Mouse (Mus musculus): ENCODE measurements around the gene Cyb5r1. TPM values are rescaled to one million over a fixed set of nuclear protein-coding genes. Genes with fewer than 3 reads are reported as not detected.
A peak's percentile ranks its signal among the peaks of the same experiment; 100 is the strongest.

Cyb5r1 gene
- total and polyA plus RNA-seq, 3 experiments: 17.5 to 43.6 (median 38.1) TPM

DNA sequence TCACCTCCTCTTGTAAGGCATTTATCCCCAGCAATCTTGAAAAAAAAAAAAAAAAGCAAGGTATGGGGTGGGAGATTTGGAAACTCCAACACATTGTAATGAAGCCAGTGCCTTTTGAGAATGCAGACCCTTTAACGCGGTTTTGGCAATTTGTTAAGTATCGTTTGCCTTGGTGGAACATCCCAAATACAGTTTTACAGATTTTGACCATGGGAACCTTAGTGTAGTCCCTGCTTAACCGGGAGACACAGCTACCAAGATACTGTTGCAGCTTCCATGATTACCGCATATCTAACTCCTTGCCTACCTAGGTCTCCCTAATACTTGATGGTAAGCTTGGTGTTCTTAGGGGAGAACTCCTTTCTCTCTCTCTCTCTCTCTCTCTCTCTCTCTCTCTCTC lies 50.7 kb downstream of the Cyb5r1 start:
- H3K9ac ChIP-seq (ENCODE audit: insufficient read depth, low read depth): peak overlapping the region; percentile 79
- H3K4me2 ChIP-seq (ENCODE audit: insufficient read depth, low read depth, poor library complexity, severe bottlenecking): peak overlapping the region; percentile 90
- no peak for TF ChIP-seq MEF2A (IDR thresholded peaks at IDR 0.05; ENCODE audit: borderline replicate concordance, low read depth, low read length)
- no peak for TF ChIP-seq JUN (IDR thresholded peaks at IDR 0.05; ENCODE audit: insufficient read depth, low read depth, low read length)
- TF ChIP-seq PAX5 (IDR thresholded peaks at IDR 0.05; ENCODE audit: low read length): no peak
- no peak for TF ChIP-seq POLR2AphosphoS2 (IDR thresholded peaks at IDR 0.05; ENCODE audit: low read depth, low read length)
- no peak for TF ChIP-seq POLR2A (IDR thresholded peaks at IDR 0.05; ENCODE audit: low read depth, low read length)
- no peak for TF ChIP-seq SMC3 (IDR thresholded peaks at IDR 0.05; ENCODE audit: low read depth, low read length)
- no peak for TF ChIP-seq GABPA (IDR thresholded peaks at IDR 0.05; ENCODE audit: insufficient replicate concordance, low read depth, low read length)
- no peak for TF ChIP-seq EP300 (IDR thresholded peaks at IDR 0.05; ENCODE audit: low read length)
- peaks cover 9% of the 10 kb centered on the region; the same call in 1 of the 2 replicates for H3K79me2 ChIP-seq (replicated peaks; ENCODE audit: control insufficient read depth, extremely low read depth, insufficient read depth, poor library complexity, severe bottlenecking)
- H3K36me3 ChIP-seq (replicated peaks in 1 of 2; ENCODE audit: control insufficient read depth in 1 of 2, insufficient read depth in 1 of 2, low read length in 1 of 2): peaks cover 16 to 31% of the 10 kb centered on the region in 2 experiments
- DNase-seq (ENCODE audit: extremely low read depth): no peak
- H3K27me3 ChIP-seq (replicated peaks): no peaks in the 10 kb centered on the region
- H3K4me3 ChIP-seq (replicated peaks in 1 of 3; ENCODE audit: low read depth in 2 of 3, low read length in 2 of 3, poor library complexity in 1 of 3): peak overlapping the region; percentile 79 to 87 (median 87)
- in situ Hi-C loops (cut with MboI; ENCODE audit: low pct_ligation_motif_present, low pct_unique_long_range_greater_than_20kb, low sequenced_read_pairs) (no loop called here), dilution Hi-C loops (cut with MboI; ENCODE audit: extremely low pct_ligation_motif_present, extremely low pct_unique_long_range_greater_than_20kb, low sequenced_read_pairs) (no loop called here)
- H3K9me3 ChIP-seq (replicated peaks; ENCODE audit: low read length): no peaks in the 10 kb centered on the region
- no peak overlapping the region for H3K27ac ChIP-seq (ENCODE audit: insufficient read depth, low read depth)
- peaks cover 0 to 23% of the 10 kb centered on the region in 2 experiments; a peak in 3 of 4 replicates for H3K4me1 ChIP-seq (ENCODE audit: control insufficient read depth in 1 of 2, insufficient read depth in 2 of 2)

DNA sequence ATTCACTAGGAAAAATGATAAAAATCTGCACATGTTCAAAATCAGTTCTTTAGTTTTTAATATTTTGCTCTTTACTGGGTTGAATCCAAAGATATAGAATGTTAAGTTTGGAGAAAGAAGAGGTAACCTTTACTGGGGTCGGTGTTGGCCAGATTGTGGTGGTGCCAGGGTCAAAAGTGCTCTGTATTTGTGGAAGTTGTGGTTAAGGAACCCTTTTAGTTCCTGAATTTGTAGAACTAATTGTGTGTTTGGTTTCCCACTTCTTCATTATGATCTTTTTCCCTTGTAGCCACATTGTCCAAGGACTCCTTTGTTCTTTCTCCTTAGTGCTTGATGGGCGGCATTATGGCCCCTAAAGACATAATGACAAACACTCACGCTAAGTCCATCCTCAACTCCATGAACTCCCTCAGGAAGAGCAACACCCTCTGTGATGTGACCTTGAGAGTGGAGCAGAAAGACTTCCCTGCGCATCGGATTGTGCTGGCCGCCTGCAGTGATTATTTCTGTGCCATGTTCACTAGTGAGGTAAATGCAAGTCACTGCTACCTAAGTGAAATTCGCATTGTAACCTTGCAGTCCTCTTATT lies 52.9 kb downstream of the Cyb5r1 start:
- dilution Hi-C loops (cut with MboI; ENCODE audit: extremely low pct_ligation_motif_present, extremely low pct_unique_long_range_greater_than_20kb, low sequenced_read_pairs): no loop called here
- H3K4me2 ChIP-seq (ENCODE audit: insufficient read depth, low read depth, poor library complexity, severe bottlenecking): no peak overlapping the region
- peaks cover 9% of the 10 kb centered on the region; the same call in 1 of the 2 replicates for H3K79me2 ChIP-seq (replicated peaks; ENCODE audit: control insufficient read depth, extremely low read depth, insufficient read depth, poor library complexity, severe bottlenecking)
- in situ Hi-C loops (cut with MboI; ENCODE audit: low pct_ligation_motif_present, low pct_unique_long_range_greater_than_20kb, low sequenced_read_pairs): no loop called here
- no peaks in the 10 kb centered on the region for H3K27me3 ChIP-seq (replicated peaks)
- no peak overlapping the region for H3K4me3 ChIP-seq (replicated peaks in 1 of 3; ENCODE audit: low read depth in 2 of 3, low read length in 2 of 3, poor library complexity in 1 of 3)
- H3K27ac ChIP-seq (ENCODE audit: insufficient read depth, low read depth): no peak overlapping the region
- H3K36me3 ChIP-seq (replicated peaks in 1 of 2; ENCODE audit: control insufficient read depth in 1 of 2, insufficient read depth in 1 of 2, low read length in 1 of 2): peaks cover 24 to 42% of the 10 kb centered on the region in 2 experiments
- H3K9ac ChIP-seq (ENCODE audit: insufficient read depth, low read depth): no peak overlapping the region
- no peak for DNase-seq (ENCODE audit: extremely low read depth)
- H3K4me1 ChIP-seq (ENCODE audit: control insufficient read depth in 1 of 2, insufficient read depth in 2 of 2): peaks cover 0 to 23% of the 10 kb centered on the region in 2 experiments; a peak in 3 of 4 replicates
- no peaks in the 10 kb centered on the region for H3K9me3 ChIP-seq (replicated peaks; ENCODE audit: low read length)
- TF ChIP-seq ETS1 (conservative IDR thresholded peaks at IDR 0.05; ENCODE audit: low read depth, low read length) (no peak), POLR2A (IDR thresholded peaks at IDR 0.05; ENCODE audit: low read depth, low read length) (no peak), MYC (IDR thresholded peaks at IDR 0.05; ENCODE audit: low read depth, low read length) (no peak), RCOR1 (conservative IDR thresholded peaks at IDR 0.05; ENCODE audit: low read depth, low read length) (no peak), SIN3A (IDR thresholded peaks at IDR 0.05; ENCODE audit: low read length) (no peak)
